Mouse (Mus musculus): ENCODE results near the gene Ptprb.

DNA sequence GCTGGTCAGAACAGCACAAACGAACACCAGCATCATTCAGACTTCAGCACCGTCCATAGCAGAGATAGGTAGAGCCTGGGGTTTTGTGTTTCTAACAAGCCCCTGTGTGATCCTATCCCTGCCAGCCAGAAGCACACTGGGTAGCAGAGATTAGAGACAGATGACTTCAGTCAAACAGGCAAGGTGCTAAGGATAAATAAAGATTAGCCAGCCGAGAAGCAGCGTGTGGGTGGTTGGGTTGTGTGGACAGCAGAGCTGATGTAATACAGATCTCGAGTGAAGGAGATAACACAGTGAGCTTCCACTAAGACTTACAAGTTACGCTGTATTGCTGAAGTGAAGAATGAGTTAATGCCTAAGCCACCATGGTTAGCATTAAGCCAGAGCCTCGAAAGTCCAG is 89.4 kb downstream of the Ptprb start:
- TF ChIP-seq CTCF (IDR thresholded peaks at IDR 0.05; ENCODE audit: low read depth), result no peak
- no peak for TF ChIP-seq EP300 (optimal IDR thresholded peaks at IDR 0.05)

All from stomach, postnatal 0 days (tissue).